Comparison of ENCODE assay signal across 17 mouse cellular contexts in the genomic region with DNA sequence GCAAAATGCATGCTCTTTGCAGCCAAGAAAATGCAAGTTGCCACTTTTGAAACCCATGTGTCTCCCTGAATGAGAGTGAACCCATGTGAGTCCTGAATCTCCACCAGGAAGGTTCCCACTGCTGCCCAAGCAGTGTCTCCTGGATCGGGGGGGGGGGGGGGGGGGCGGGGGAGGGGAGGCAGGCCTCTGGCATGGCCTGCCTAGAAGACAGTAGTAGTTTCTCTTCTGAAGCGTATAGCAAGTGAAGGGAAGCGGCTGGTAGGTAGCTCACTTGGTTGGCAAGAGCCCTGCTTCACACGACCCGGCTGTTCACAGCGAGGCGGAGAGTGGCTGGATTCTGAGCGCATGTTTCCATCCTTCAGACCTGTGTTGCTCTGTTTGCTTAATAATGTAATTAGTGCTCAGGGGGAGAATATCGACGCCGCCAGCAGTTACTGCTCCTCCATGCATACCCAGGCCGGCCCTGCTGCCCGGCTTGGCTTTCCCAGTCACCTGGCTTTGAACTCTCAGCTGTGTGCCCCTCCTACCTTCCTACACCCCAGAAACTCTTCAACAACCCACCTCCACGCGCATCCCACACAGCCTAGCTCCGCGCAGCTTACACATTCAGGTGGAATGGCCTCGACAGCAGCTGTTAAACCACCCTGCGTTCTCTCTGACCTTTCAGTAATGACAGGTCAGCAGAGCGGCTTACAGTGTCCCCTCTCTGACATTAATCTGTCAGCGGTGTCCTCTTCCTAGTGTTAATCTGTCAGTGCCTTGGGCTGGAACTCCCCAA.
DNase-seq lines count a peak whose midpoint lies in the region; ATAC-seq and TF ChIP-seq lines count a peak whose summit lies in the region.
"Had no signal": no experiment of that assay in that cellular context is flagged by ENCODE, and none has a peak within 500 bp of the region (broad histone marks: within the 10 kb centered on the region; RNA-seq: fewer than 3 reads in every experiment).

No protein-coding gene starts in this region.

- H3K36me3 ChIP-seq in E14TG2a.4 (ENCODE audit: insufficient read depth, low read length) = no peaks in the 10 kb centered on the region
- no peaks in the 10 kb centered on the region for H3K36me3 ChIP-seq in hindbrain, embryonic 11.5 days (ENCODE audit: control insufficient read depth, insufficient read depth, low read length)
- H3K36me3 ChIP-seq in midbrain, embryonic 13.5 days = no peaks in the 10 kb centered on the region
- H3K36me3 ChIP-seq: heart, embryonic 13.5 days; liver, embryonic 13.5 days had no signal

- WGBS in hindbrain, embryonic 11.5 days = 10% methylated on average over 21 of the region's 22 CpGs
- WGBS in midbrain, embryonic 13.5 days = 11% methylated on average over 20 of the region's 22 CpGs

- H3K4me1 ChIP-seq in E14TG2a.4 (replicated peaks; ENCODE audit: low read depth, low read length) = peaks cover 25% of the 10 kb centered on the region
- H3K4me1 ChIP-seq in hindbrain, embryonic 11.5 days (replicated peaks; ENCODE audit: control insufficient read depth, insufficient read depth, low read length) = peaks cover 21% of the 10 kb centered on the region
- H3K4me1 ChIP-seq in midbrain, embryonic 13.5 days (replicated peaks) = peaks cover 43% of the 10 kb centered on the region
- H3K4me1 ChIP-seq: liver, embryonic 13.5 days had no signal

- no peak overlapping the region for H3K9ac ChIP-seq in hindbrain, embryonic 11.5 days (ENCODE audit: low read depth, low read length)
- 0 out of 2 replicates have a peak overlapping the region, but pooled peaks have one; percentile 4 for H3K9ac ChIP-seq in midbrain, embryonic 13.5 days (replicated peaks)
- H3K9ac ChIP-seq: heart, embryonic 13.5 days; liver, embryonic 13.5 days had no signal

- peaks cover 73% of the 10 kb centered on the region for H3K27me3 ChIP-seq in E14TG2a.4 (ENCODE audit: insufficient read depth, low read length)
- H3K27me3 ChIP-seq in hindbrain, embryonic 11.5 days (ENCODE audit: control insufficient read depth, insufficient read depth, low read length) = peaks cover 80% of the 10 kb centered on the region
- peaks cover 85% of the 10 kb centered on the region for H3K27me3 ChIP-seq in midbrain, embryonic 13.5 days

- H3K27ac ChIP-seq in hindbrain, embryonic 11.5 days (ENCODE audit: low read depth, low read length) = peak overlapping the region; percentile 51; the same call in 1 of the 2 replicates
- peak overlapping the region; percentile 64 for H3K27ac ChIP-seq in midbrain, embryonic 13.5 days
- H3K27ac ChIP-seq: gastrocnemius, adult 2 months; heart, embryonic 13.5 days; liver, embryonic 13.5 days had no signal

- H3K9me3 ChIP-seq in E14TG2a.4 (ENCODE audit: low read length) = no peaks in the 10 kb centered on the region
- no peaks in the 10 kb centered on the region for H3K9me3 ChIP-seq in hindbrain, embryonic 11.5 days (ENCODE audit: control insufficient read depth, low read length)
- H3K9me3 ChIP-seq in midbrain, embryonic 13.5 days = no peaks in the 10 kb centered on the region
- H3K9me3 ChIP-seq: heart, embryonic 13.5 days; liver, embryonic 13.5 days had no signal

- DNase-seq in ZHBTc4 (ENCODE audit: low read depth, low spot score) = peak; percentile 16
- DNase-seq in hindbrain, embryonic 11.5 days (ENCODE audit: low spot score) = no peak
- no peak for DNase-seq in left cerebral cortex, postnatal 10 days (ENCODE audit: extremely low spot score in 1 of 2, low spot score in 2 of 2)
- no peak for DNase-seq in layer of hippocampus, postnatal 25 days (ENCODE audit: extremely low spot score in 1 of 2, low spot score in 1 of 2)
- DNase-seq in gastrocnemius, adult 8-10 months (ENCODE audit: low spot score in 2 of 2) = no peak
- DNase-seq: adrenal gland, postnatal 10 days; gastrocnemius, adult 2 months; kidney, postnatal 4 days; liver, embryonic 13.5 days; lung, postnatal 14 days; right cerebral cortex, adult 18-20 months; thymus, adult 18-20 months had no signal

- peak overlapping the region; percentile 48 for H3K4me3 ChIP-seq in E14TG2a.4 (replicated peaks; ENCODE audit: low read length)
- no peak overlapping the region for H3K4me3 ChIP-seq in hindbrain, embryonic 11.5 days (ENCODE audit: low read depth, low read length)
- peak overlapping the region; percentile 5; the same call in 1 of the 2 replicates for H3K4me3 ChIP-seq in midbrain, embryonic 13.5 days (replicated peaks)
- H3K4me3 ChIP-seq: erythroblast, embryonic 14.5 days; gastrocnemius, adult 2 months; heart, embryonic 13.5 days; liver, embryonic 13.5 days; myocyte had no signal

- no peak for TF ChIP-seq CTCF in E14TG2a.4 (conservative IDR thresholded peaks at IDR 0.05; ENCODE audit: low read length)

- intact Hi-C loops in left cerebral cortex, postnatal 10 days (cut with DNase I) = no loop called here

- ATAC-seq in hindbrain, embryonic 11.5 days (ENCODE audit: low FRiP score) = peak; percentile 56
- peak; percentile 34 for ATAC-seq in midbrain, embryonic 13.5 days

- no peak overlapping the region for H3K4me2 ChIP-seq in hindbrain, embryonic 11.5 days (replicated peaks; ENCODE audit: low read depth, low read length)
- peak overlapping the region; percentile 44 for H3K4me2 ChIP-seq in midbrain, embryonic 13.5 days (replicated peaks)
- H3K4me2 ChIP-seq: heart, embryonic 13.5 days; liver, embryonic 13.5 days had no signal
